Mouse (Mus musculus) cortical plate, adult 2 months (tissue): ENCODE results near the gene Snrnp25.

Source experiments
- CTCF ChIP-seq: fragments of 200-500 bp; IDR thresholded peaks from 2 replicates; pipeline ENCODE4 v1.5.1; 2011; ENCODE audit warnings: mild to moderate bottlenecking, control low read depth, low read length; ENCODE audit not compliant: insufficient read depth; ENCODE audit errors: extremely low read depth
- POLR2A ChIP-seq: fragments of 200-500 bp; IDR thresholded peaks from 2 replicates; pipeline ENCODE4 v1.6.1; 2011; ENCODE audit warnings: mild to moderate bottlenecking, low read length, control low read depth; ENCODE audit not compliant: insufficient read depth; ENCODE audit errors: extremely low read depth

GRCm38 (mm10) chr11:32237411-32237795 lies 32.2 kb downstream of the Snrnp25 start:
- TF ChIP-seq CTCF (no peak), POLR2A (no peak)
